Mouse (Mus musculus) cortical plate, adult 2 months (tissue): ENCODE measurements at regions not wholly inside any gene's neighbourhood (a gene's known extent, or its start where the extent isn't known, plus 50 kb on each side); places are given as distances from the start of the nearest gene placed in this dataset.

Source experiments
- CTCF ChIP-seq: fragments of 200-500 bp; IDR thresholded peaks from 2 replicates; pipeline ENCODE4 v1.5.1; 2011; ENCODE audit warnings: mild to moderate bottlenecking, control low read depth, low read length; ENCODE audit not compliant: insufficient read depth; ENCODE audit errors: extremely low read depth
- POLR2A ChIP-seq: fragments of 200-500 bp; IDR thresholded peaks from 2 replicates; pipeline ENCODE4 v1.6.1; 2011; ENCODE audit warnings: mild to moderate bottlenecking, low read length, control low read depth; ENCODE audit not compliant: insufficient read depth; ENCODE audit errors: extremely low read depth

- TF ChIP-seq CTCF (no peak), POLR2A (no peak)
These were observed 120.2 kb downstream of the Atoh1 start for GRCm38 (mm10) chr6:64849097-64849648.
